Mouse (Mus musculus) E14TG2a.4 (cell line): ENCODE measurements at regions not wholly inside any gene's neighbourhood (a gene's known extent, or its start where the extent isn't known, plus 50 kb on each side); places are given as distances from the start of the nearest gene placed in this dataset.

Experiments used
- CTCF ChIP-seq: conservative IDR thresholded peaks from 2 replicates; pipeline ENCODE4 v1.5.1; 2014; ENCODE audit warnings: low read length
- NANOG ChIP-seq: IDR thresholded peaks from 2 replicates; pipeline ENCODE4 v1.6.1; 2014; ENCODE audit warnings: borderline replicate concordance, low read length, mixed read lengths
- POU5F1 ChIP-seq: IDR thresholded peaks from 2 replicates; pipeline ENCODE4 v1.6.1; 2014; ENCODE audit warnings: low read length, borderline replicate concordance

DNA sequence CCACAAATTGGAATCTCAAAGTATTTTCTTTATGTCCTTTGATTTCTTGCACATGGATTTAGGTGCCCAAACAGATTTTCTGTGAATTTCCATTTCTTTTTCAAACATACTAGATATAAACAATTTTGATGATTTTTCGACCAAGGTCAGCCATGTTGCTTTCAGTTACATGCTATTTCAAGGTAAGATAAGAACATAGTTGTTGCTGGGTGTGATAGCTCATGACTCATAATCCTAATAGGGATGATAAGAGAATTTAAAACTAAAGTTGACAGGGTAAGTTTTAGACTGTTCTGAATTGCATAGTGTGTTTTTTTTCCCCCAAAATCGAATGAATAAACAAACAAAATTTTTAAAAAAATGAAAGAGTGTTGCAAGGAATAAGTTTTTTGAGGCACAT is 579.9 kb upstream of the Zfp960 start:
- TF ChIP-seq CTCF, result no peak
- TF ChIP-seq POU5F1, result no peak
- TF ChIP-seq NANOG, result no peak
